Mouse (Mus musculus) cerebral cortex, adult 2 months (tissue): Measurements from ENCODE around the gene Saysd1.

ENCODE experiments used
- whole genome bisulfite sequencing: fragments of 180-500 bp; shearing (Covaris S2); methylation state at CpG from one replicate; pipeline ENCODE4 v1.1.7; 2018; 5-methylcytosine and 5-hydroxymethylcytosine counted together

The Saysd1 gene

DNA sequence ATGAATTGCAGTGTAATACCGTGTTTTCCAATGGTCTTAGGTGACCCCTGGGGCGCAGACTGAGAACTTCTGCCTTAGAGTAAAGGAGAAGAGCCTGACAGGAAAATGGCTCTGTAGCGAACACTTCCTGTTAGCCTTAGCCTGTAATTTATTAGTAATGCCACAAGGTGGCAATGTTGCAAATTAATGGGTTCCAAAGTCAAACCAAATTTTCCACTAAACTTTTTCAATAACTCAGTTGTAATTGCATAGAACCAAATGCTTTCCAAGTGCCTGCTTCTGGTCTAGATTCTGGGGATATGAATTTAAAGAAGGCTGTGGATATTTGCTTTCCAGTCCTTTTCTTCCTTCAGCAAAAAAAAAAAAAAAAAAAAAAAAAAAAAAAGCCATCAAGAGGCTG is 26.1 kb downstream of the Saysd1 start:
- WGBS = 72% methylated on average over 3 of the region's 3 CpGs

DNA sequence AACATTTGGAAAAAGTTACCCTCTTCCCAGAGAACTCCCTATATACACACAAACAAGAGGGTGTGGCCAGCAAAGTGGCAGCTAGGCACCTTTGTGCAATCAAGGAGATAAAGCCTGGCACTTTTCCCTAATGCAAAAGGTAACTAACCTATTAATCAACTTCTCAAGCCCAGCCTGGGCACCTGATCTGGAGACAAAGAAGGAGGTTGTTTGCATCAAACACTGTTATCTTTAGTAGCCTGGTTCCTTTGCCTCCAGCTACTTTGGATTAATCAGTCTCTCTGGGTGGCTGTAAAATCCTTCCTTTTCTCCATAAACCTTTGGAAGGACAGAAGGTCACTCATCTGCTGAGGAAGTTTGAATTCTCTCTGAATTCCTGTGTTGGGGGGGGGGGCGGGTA is 27.4 kb downstream of the Saysd1 start:
- 81% methylated on average over 1 of the region's 1 CpGs for WGBS

DNA sequence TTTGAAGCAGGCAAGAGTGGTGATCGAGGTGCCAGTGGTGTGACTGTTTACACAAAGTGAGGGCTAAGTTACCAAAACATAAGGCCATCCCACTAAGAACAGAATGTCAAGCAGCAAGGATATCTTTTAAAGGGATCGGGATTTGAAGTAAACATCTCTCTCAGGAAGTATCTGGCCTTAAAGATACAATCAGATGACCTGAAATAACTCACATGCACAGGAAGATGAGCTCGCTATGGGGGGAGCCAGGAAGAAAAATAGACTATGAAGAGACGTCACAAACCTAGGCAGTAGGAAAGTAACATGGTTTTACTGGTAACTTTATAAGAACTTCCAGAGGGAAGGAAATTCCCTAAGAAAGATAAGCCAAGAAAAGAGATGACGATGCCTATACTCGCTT is 32.1 kb downstream of the Saysd1 start:
- WGBS = 82% methylated on average over 6 of the region's 6 CpGs

DNA sequence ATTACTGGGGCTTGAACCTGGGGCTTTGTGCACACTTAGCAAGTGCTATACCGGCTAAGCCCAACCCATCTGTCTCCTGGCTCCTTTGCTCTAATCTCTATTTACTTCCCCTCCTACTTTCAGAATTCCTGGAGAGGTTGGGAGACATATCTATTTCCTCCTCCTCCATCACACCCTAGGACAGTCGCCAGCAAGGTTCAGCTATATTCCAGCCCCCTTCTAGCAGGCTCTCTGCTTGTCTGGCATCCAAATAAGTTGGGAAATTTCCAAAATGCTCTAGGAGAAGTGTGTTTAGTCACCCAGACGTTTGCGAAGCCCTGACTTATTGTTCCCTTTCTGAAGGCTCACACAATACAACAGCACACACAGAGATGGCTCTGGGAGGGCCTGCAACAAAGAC is 35.1 kb downstream of the Saysd1 start:
- 34% methylated on average over 4 of the region's 4 CpGs for WGBS

DNA sequence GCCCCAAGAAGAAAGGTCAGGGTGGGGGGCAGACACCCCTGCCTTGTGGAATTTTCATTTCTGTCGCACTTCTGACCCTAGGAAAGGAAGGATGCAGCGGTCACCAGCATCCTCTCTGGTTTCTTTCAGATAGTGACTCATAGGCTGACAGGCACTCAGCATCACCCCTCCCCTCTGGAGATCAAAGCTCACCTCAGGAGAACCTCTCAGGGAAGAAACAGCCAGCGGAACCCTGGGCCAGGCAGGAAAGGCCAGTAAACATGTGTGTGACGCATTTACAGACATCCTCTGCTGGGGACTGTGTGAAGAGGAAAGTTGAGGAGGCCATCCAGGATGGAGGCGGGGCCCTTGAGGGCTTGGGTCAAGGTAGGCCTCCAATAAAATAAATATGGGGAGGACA is 40.3 kb downstream of the Saysd1 start:
- WGBS = 75% methylated on average over 5 of the region's 5 CpGs

DNA sequence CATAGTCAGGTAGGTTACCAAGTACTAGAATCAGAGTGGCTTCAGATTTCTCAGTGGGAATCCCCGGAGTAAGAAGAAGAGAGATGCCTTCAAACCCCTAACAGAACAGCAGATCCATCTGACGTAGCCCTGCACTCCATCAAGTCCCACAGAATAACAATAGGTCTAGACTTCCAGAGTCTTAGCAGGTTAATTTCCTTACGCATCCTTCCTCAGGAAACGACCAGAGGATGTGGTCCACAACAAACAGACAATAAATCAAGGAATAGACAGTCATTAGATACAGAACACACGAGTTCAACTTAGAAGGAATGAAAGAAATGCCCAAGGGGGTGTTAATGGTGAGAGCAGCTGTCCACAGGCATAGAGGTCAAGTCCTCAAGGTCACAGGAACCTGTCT is 43.4 kb downstream of the Saysd1 start:
- 85% methylated on average over 5 of the region's 5 CpGs for WGBS

DNA sequence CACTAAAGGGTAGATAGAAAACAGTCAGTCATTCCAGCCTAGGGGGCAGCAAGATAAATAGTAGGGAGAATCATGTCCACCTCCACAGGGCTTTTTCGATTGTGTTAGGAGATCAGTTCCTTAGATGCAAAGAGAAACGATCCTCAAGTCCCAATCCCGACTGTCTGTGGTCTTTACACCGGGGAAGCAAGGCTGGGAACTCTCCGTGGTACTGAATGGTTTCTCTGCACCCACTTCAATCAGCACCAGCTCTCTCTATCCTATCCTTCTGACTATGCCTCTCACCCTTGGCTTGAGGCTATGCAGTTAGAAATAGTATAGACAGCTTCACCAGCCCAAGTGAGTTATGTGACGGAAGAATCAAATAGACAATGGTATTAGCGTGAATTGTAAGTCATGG is 44.8 kb downstream of the Saysd1 start:
- WGBS = 53% methylated on average over 7 of the region's 7 CpGs

DNA sequence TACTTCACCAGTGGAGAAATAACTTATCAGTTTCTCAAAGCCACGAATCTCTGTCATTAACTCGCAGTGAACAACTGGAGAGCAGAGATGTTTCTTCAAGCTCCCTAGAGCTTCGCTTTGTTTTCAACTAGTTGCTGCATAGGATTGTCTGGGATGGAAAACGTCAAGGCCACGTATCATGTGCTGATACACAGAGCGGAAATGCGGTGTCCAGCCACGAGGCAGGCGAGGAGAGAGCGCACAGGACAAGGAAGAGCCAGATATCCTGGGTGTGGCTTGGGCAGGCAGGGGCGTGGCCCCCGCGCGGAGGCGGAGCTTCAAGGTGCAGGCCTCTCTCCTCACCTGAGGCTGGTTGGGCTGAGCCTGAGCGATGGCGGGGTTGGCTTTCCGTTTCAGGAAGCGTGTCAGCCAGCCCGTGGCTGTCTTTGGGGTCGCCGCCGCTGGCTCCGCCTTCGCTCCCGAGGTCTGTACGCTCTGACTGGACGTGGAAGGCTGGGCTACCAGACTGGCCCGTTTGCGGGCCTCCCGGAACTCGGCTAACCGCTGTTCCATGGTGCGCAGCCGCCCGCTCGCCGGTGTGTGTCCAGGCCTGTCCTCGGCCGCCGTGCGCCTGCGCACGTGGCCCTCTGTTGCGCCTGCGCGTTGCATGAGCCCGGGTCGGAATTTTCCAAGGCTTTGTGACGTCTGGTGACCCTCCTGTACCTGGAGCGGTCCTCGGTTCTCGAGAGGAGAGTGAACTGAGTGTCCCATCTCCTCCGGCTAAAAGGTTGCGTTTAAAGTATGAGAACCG is 55.6 kb downstream of the Saysd1 start:
- WGBS = 1% methylated on average over 56 of the region's 56 CpGs

DNA sequence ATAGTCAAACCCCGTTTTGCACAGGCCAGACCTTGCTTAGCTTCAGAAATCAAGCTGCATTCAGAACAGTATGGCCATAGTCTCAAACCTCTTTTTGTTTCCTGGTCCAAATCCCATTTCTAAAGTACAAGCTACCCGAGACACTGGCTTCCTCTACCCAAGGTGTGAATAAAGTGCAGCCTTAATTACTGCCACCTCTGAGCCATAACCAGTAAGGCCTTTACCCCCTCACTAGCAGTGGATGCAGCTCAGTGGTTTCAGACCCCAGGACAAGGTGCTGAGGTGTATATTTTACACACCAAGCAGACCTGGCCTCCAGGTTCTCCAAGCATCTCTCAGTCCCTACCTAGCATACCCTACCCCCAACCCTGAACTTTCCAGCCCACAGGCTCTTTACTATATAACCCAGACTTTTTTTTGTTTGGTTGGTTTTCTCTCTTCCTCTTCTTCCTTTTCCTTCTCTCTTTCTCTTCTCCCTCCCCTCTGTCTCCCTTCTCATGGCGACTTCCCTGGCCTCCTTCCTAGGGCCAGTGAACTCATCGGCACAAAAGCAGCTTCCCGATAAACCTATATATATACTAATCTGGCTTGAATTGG is 56.3 kb downstream of the Saysd1 start:
- 58% methylated on average over 5 of the region's 5 CpGs for WGBS

DNA sequence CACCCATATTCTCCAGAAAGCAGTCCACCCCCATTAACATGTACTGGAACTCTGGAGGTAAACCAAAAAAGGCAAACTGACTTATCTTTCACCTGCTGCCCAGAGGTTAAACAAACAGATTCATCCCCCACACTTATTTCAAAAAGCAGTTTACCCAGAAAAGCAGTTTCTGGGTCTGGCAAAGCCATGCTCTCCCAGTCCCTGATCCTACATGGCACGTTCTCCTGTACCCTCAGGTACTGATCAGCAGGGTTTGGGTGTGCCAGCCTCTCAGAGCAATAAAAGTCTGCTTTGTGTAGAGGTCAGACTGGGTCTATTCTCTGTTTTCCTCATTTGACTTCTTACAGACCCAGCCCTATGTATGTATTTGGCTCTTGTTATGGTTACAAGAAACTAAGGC is 57.2 kb downstream of the Saysd1 start:
- 91% methylated on average over 1 of the region's 1 CpGs for WGBS

DNA sequence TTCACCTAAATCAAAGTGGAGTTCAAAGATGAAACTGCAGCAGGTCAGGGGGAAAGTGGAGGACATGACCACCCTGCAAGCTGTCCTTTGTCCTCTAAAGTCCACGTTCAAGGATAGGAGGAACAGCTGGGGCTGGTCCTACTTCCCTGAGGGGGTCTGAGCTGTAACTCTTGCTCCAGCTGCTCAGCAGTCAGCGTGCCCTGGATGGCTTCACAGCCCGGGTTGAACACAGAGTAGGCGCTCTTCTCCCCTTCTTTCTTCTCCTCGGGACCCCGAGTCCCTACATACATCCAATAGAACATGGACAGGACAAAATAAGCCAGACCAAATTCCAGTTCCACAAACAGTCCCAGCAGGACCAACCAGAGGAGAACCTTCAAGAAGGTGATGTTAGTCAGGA is 61.2 kb downstream of the Saysd1 start:
- 92% methylated on average over 6 of the region's 6 CpGs for WGBS

DNA sequence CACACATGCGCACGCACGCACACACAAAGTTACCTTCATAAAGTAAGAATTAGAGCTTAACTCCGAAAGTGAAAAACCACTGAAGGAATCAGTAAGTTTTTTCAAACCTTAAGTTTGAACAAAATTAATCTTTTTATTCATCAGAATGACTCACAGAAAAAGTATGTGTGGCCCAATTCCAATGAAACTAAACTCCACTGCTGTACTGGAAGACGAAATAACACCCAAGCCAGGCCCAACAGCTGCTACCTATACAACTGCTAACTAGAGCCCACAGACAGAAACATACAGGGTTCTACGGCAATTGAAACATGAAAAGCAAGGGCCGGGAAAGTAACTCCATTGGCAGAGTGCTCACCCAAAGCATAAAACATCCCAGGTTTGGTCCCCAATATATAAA is 62.8 kb downstream of the Saysd1 start:
- WGBS = 67% methylated on average over 7 of the region's 7 CpGs

DNA sequence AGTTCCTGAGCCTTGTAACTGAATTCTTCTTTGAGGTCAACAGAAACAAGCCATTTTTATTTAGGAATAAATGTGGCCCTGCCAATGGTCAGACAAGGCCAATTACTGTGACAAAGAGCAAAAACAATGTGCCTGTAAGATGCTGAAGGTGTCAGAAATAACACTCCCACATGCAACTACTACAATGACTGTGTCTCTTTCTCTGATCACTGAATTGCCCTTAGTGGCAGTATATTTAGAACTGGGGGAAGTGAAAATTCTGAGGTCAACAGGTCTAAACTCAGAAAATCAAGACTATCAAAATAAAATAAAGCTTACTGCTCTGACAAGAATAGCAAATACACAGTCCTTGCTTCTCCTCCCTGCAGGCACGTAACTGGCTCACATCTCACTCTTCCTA is 63.6 kb downstream of the Saysd1 start:
- WGBS = 73% methylated on average over 1 of the region's 1 CpGs

DNA sequence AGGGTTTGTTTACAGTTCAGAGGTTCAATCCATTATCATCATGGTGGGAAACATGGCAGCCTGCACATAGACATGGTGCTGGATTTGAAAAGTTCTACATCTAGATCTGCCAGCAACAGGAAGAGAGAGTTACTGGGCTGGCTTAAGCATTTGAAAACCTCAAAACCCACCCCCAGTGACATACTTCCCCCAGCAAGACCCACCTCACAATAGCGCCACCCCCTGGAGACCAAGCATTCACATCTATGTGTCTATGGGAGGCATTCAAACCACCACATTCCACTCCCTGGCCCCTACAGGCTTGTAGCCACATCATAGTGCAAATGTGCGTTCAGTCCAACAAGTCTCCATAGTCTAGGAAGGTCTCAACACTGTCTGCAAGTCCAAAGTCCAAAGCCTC is 70.0 kb downstream of the Saysd1 start:
- 90% methylated on average over 2 of the region's 2 CpGs for WGBS

DNA sequence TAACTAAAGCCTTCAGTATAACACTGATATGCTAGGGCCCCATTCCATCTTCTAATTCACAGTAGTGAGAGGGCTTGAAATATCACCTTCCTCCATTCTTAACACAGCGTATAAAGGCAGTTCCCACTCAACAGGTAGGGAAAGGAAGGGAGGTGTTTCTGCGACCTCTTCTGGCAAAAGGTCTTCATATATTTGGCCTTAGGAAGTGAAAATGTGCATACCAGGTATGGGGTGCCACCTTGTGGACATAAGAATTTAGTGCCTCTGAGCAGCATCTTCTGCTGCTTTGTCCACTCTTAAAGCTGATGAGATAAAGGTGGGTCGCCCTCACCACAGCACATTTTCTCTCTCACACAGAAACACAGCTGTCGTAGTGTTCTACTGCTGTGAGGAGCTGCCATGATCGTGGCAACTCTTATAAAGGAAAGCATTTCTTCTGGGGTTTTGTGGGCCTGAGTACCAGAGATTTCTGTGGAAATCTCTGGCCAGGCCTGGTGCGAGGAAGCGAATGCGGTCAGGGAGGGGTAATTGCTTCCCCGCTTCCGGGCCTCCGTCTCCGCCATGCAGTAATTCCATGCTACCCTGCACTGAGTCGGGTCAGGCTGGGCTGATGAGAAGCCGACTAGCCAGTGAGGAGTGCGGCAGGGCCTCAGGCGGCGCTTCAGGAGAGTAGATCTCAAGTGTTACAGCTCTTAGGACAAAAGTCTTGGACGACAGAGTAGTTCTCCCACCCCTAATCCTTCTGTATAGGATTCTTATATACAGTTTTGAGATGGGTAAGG is 70.8 kb downstream of the Saysd1 start:
- WGBS = 47% methylated on average over 18 of the region's 18 CpGs

DNA sequence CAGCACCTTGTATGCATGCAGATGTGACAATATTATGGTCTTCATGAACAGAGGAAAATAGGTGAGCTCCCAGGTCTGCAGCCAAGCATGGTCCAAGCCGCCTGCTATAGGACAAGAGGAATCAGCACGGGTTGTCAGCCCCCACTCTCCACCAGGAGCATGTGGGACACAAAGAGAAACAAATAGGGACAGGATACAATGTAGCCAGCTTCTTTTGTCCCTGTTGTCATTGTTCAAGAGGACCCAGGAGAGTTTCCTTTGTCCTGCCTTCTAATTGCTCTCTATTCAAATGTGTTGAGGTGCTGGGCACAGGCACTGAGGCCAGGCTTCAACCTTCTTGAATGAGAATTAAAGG is 89.9 kb downstream of the Saysd1 start:
- WGBS = 72% methylated on average over 2 of the region's 2 CpGs

DNA sequence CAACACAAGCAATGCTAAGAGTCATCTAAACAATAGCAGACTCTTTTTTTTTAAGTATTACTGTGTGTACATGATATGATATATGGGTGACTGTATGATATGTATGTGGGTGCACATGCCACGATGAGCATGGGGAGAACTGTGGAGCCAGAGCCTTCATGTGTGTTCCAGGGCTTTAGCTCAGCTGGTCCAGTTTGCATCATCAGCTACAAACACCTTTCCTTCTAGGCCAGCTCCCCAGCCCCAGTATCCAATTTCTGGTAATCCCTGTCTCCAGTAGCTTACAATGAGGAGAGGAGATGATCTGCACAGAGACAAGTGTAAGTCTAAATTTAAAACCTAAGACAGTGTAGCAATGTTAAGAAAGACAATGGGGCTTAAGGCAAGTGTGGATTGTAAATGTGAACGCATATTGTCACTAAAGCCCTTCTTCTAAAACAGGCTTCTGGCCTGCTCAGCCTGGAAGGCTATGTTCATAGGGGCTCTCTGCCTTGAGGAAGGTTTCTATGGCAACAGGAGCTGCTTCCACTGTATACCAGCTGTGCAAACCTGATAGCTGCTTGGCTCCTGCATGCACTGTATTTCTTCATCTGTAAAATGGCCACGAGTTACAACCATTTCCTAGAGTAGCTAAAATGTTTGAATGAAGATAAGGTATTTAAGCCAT is 90.4 kb downstream of the Saysd1 start:
- WGBS = 43% methylated on average over 3 of the region's 3 CpGs

DNA sequence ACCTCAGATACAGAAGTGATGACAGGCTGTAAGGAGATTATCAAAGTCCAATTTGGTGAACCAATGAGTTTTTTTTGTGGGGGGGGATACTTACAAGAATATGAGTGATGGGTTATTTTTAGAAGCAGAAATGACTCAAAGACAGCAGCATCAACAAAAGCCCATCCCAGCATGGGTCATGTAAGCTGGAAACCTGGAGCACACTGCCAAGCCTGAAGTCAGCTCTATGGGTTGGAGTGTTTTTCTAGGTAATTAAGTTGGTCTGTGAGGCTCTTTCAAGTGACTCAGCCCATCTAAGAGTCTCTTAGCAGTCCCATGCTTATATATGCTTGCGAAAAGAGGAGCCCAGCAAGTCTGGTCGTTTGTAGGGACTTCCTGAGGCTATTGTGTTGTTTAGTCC is 91.0 kb downstream of the Saysd1 start:
- WGBS = 53% methylated on average over 2 of the region's 2 CpGs

DNA sequence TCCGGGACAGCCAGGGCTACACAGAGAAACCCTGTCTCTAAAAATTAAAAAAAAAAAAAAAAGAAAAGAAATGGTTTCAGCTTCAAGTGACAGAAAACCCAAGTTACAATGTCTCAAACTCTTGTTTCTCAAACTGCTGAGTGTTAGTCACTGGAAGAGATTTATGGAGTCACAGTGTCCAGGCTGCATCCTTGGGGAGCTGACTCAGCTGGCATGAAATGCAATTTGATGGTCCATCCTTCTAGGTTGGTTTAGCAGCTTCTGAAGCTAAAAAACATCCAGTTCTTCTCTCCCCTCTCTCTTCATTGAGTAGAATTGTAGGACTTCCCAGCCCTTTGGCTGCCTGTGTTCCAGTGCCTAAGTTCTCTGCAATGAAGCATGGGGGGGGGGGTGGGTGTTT is 94.3 kb downstream of the Saysd1 start:
- WGBS = 100% methylated on average over 1 of the region's 1 CpGs

DNA sequence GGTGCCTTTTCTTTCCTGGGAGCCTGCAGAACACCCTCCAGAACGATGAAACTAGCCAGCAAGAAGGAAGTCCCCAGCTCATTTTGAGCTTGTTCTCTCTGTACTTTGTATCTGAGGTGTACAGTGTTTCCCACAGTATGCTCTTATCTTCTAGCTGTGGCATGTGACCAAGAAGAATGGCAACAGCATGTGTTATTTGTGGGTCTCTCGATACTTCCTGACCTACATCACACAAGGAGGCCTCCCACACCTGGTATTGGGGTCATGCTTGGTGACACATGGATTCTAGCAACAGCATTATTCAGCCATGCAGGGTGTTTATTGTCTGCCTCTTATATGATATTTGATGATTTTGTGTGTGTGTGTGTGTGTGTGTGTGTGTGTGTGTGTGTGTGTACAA is 96.5 kb downstream of the Saysd1 start:
- 77% methylated on average over 2 of the region's 2 CpGs for WGBS

DNA sequence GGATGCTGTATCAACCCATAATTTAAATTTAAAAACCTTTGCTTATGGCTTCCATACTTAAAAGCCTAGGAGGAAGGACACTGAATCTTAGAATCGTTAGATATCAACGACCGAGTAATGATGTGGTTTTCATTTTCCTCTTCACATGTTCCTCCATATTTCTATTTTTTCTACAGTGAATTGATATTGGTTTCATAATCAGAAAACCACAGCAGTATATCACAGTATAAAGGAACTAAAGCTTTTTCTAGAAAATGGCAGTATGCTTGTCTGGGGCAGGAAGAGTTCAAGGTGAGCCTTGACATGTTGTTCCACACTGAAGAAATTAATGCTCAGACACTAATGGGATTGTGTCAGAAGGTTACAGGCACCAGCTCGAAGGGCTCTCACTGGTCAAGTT is 97.4 kb downstream of the Saysd1 start:
- 95% methylated on average over 4 of the region's 4 CpGs for WGBS

DNA sequence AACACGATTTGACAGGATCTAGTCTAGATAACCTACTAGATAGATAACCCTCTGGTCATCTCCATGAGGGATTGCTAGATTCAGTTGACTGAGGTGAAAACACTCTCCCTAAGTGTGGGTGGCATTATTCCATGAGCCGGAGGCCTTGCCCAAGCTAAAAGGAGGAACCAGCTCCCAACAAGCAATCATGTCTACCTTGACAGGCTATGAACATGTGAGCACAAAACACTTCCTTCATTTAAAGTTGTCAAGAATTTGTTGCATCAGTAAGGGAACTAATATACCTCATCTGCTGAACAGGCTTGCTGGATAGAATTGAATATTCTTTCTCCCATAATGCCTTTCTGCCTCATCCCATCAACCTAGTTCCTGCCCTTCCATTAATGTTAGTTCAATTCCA is 98.5 kb downstream of the Saysd1 start:
- 95% methylated on average over 2 of the region's 2 CpGs for WGBS

DNA sequence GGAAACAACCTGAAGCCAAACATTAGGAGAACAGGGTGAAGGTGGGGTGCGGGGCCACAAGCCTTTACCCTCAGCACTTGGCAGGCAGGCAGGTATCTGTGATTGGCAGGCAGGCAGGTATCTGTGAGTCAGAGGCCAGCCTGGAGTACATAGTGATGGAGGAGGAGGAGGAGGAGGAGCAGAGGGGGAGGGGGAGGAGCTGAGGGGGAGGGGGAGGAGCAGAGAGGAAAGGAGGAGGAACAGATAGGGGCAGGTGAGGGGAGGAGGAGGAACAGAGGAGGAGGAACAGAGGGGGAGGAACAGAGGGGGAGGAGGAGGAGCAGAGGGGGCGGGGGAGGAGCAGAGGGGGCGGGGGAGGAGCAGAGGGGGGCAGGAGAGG is 105.6 kb downstream of the Saysd1 start:
- WGBS = 52% methylated on average over 3 of the region's 3 CpGs
